Mouse (Mus musculus) hindbrain, embryonic 12.5 days (tissue): ENCODE measurements at regions not wholly inside any gene's neighbourhood (a gene's known extent, or its start where the extent isn't known, plus 50 kb on each side); places are given as distances from the start of the nearest gene placed in this dataset.
A peak's percentile ranks its signal among the peaks of the same experiment; 100 is the strongest.

Experiments used
- ATAC-seq: fragments of 200-750 bp; cut with Nextera tagmentation; 2 replicates; pipeline ENCODE4 v1.8.0; 2017; ENCODE audit warnings: moderate TSS enrichment; ENCODE audit not compliant: low FRiP score
- H3K27ac ChIP-seq: fragments of 300-500 bp; sonication (generic); 2 replicates; pipeline ENCODE4 v1.5.1; 2016; ENCODE audit warnings: mild to moderate bottlenecking
- H3K27me3 ChIP-seq: fragments of 300-500 bp; sonication (generic); 2 replicates; pipeline ENCODE4 v1.6.1; 2016; ENCODE audit warnings: mild to moderate bottlenecking
- H3K36me3 ChIP-seq: fragments of 300-500 bp; sonication (generic); 2 replicates; pipeline ENCODE4 v1.6.1; 2016; ENCODE audit warnings: mild to moderate bottlenecking
- H3K4me1 ChIP-seq: fragments of 300-500 bp; sonication (generic); 2 replicates; pipeline ENCODE4 v1.6.1; 2016
- H3K4me2 ChIP-seq: fragments of 300-500 bp; sonication (generic); replicated peaks from 2 replicates; pipeline ENCODE4 v1.6.1; 2016; ENCODE audit warnings: mild to moderate bottlenecking
- H3K4me3 ChIP-seq: fragments of 300-500 bp; sonication (generic); 2 replicates; pipeline ENCODE4 v1.5.1; 2016; ENCODE audit warnings: mild to moderate bottlenecking
- H3K9ac ChIP-seq: fragments of 300-500 bp; sonication (generic); 2 replicates; pipeline ENCODE4 v1.6.1; 2016; ENCODE audit warnings: mild to moderate bottlenecking, moderate library complexity
- H3K9me3 ChIP-seq: fragments of 300-500 bp; sonication (generic); replicated peaks from 2 replicates; pipeline ENCODE4 v1.6.1; 2016; ENCODE audit warnings: mild to moderate bottlenecking
- WGBS: fragments of 180-500 bp; shearing (Covaris S2); methylation state at CpG from one replicate; pipeline ENCODE4 v1.1.7; 2016; 5-methylcytosine and 5-hydroxymethylcytosine counted together

DNA sequence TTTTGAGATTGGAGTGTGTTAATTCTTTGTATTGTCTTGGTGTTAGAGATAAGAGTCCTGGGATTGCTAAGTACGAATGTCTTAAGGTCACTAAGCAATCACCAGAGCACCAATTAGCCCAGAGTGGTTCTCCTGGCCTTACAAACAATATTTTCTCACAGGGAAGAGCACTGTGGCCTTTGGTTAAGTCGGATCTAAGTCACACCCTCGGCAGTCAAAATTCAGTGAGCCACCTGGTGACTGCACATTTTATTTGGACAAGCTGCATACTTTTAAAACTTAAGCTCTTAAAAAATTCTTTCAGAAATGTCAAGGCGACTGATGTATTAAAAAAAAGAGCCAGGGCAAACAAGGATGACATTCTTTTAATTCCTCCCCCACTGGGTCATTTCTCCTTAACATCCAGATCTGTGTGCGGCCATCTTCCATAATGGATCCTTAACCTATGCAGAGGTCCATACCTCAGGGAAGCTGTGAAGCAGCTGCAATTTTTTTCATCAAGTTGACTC lies 60.9 kb upstream of the Foxa2 start:
- Histone ChIP-seq H3K4me1 (no peaks in the 10 kb centered on the region), H3K9me3 (no peaks in the 10 kb centered on the region), H3K4me3 (no peak overlapping the region), H3K9ac (no peak overlapping the region), H3K27me3 (no peaks in the 10 kb centered on the region), H3K36me3 (no peaks in the 10 kb centered on the region), H3K27ac (no peak overlapping the region), H3K4me2 (no peak overlapping the region)
- no peak for ATAC-seq
- 75% methylated on average over 5 of the region's 5 CpGs for WGBS

GRCm38 (mm10) chr2:148110149-148110548 lies 63.4 kb upstream of the Foxa2 start:
- WGBS, result 56% methylated on average over 2 of the region's 2 CpGs
- ATAC-seq, result no peak
- no peak overlapping the region for H3K9ac ChIP-seq
- H3K4me1 ChIP-seq, result no peaks in the 10 kb centered on the region
- H3K27me3 ChIP-seq, result no peaks in the 10 kb centered on the region
- H3K27ac ChIP-seq, result no peak overlapping the region
- no peaks in the 10 kb centered on the region for H3K36me3 ChIP-seq
- H3K4me3 ChIP-seq, result no peak overlapping the region
- H3K4me2 ChIP-seq, result no peak overlapping the region
- H3K9me3 ChIP-seq, result no peaks in the 10 kb centered on the region

- 27% methylated on average over 10 of the region's 10 CpGs for WGBS
- Histone ChIP-seq H3K27me3 (no peaks in the 10 kb centered on the region; the same call in 1 of the 2 replicates), H3K27ac (no peak overlapping the region), H3K4me1 (no peaks in the 10 kb centered on the region), H3K36me3 (no peaks in the 10 kb centered on the region), H3K4me3 (no peak overlapping the region), H3K9ac (no peak overlapping the region), H3K9me3 (no peaks in the 10 kb centered on the region), H3K4me2 (0 out of 2 replicates have a peak overlapping the region, but pooled peaks have one; percentile 23)
- peak; percentile 33; the same call in 1 of the 2 replicates for ATAC-seq
Observed at GRCm38 (mm10) chr2:148111889-148112288, 65.1 kb upstream of the Foxa2 start.

DNA sequence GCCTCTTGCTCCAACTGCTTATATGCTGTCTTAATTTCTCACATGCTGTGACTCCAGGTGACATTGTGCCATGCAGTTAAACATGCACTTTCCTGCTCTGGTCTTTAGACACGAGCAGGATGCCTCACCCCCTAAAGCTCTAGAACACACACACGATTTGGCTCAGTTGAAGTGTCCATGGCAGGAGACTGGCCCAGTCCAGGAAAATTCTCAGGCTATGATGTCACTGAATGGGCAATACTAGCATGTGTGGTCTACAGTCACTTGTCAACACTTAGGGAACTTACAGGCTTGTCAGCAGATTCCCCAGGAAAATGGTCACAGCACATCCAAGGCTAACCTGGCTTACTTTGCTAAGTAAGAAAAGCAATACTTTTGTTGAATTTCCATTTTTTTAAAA lies 66.4 kb upstream of the Foxa2 start:
- no peak overlapping the region for H3K27ac ChIP-seq
- no peak overlapping the region for H3K9ac ChIP-seq
- no peaks in the 10 kb centered on the region for H3K36me3 ChIP-seq
- ATAC-seq, result no peak
- H3K9me3 ChIP-seq, result no peaks in the 10 kb centered on the region
- no peaks in the 10 kb centered on the region for H3K4me1 ChIP-seq
- no peak overlapping the region for H3K4me3 ChIP-seq
- no peaks in the 10 kb centered on the region; the same call in 1 of the 2 replicates for H3K27me3 ChIP-seq
- H3K4me2 ChIP-seq, result no peak overlapping the region
- WGBS, result 56% methylated on average over 2 of the region's 2 CpGs

DNA sequence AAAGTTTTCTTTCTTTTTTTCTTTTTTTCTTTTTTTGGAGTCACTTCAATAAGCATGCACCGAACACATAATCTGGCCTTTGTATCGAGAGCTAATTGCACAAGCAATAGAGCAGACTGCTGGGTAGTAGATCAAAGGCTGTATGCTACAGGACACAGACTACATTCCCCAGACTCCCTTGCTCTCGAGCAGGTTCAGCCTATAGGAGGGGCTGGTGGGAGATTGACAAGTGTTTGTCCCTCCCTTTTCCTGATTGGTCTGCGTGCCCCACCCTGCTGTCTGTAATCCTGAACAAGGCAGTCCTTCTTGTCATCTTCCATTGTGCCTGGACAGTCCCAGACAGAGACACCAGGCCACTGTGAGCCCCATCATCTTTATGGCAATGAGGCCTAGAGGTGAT lies 67.8 kb upstream of the Foxa2 start:
- peak; percentile 88 for ATAC-seq
- no peaks in the 10 kb centered on the region for H3K4me1 ChIP-seq
- no peak overlapping the region for H3K4me3 ChIP-seq
- H3K4me2 ChIP-seq, result no peak overlapping the region
- no peaks in the 10 kb centered on the region for H3K36me3 ChIP-seq
- no peak overlapping the region for H3K27ac ChIP-seq
- no peaks in the 10 kb centered on the region for H3K9me3 ChIP-seq
- WGBS, result 31% methylated on average over 4 of the region's 4 CpGs
- no peak overlapping the region for H3K9ac ChIP-seq
- no peaks in the 10 kb centered on the region; the same call in 1 of the 2 replicates for H3K27me3 ChIP-seq

DNA sequence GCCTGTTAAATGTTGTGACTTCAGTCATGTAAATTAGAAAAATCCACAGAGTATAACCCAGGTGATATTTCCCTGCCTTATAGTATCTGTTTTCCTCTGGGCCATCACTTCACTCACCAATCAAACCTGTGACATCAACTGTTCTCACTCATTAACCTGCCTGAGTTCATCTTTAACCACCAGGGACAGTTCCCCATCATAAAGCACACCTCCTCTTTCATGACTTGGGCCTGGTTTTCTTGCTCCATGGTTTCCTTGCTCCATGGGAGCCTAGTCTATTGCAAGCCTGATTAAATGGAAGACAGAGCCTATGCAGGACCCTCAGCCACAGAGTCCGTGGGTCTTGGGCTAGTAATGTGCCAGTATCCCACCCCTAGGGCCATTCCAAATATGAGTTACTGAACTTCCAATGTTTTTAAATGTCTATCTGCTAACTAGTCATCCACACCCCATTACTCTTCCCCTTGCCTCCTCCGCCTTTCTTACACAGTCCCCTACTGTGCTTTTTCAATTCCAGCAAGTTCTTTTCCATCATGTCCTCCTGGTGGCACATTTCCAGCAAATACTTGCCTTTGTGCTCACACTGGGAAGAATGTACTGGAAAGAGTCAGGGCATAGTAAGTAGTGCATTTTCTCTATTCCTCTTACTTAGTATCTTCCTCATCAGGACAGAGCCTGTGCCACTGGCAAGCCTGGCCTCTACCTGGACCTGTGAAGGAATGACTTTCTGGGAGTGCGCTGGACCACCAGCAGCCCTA lies 69.4 kb upstream of the Foxa2 start:
- no peak for ATAC-seq
- H3K4me1 ChIP-seq, result no peaks in the 10 kb centered on the region
- no peak overlapping the region for H3K9ac ChIP-seq
- no peaks in the 10 kb centered on the region; the same call in 1 of the 2 replicates for H3K27me3 ChIP-seq
- H3K4me2 ChIP-seq, result no peak overlapping the region
- H3K9me3 ChIP-seq, result no peaks in the 10 kb centered on the region
- H3K4me3 ChIP-seq, result no peak overlapping the region
- WGBS, result 78% methylated on average over 3 of the region's 3 CpGs
- no peak overlapping the region for H3K27ac ChIP-seq
- no peaks in the 10 kb centered on the region for H3K36me3 ChIP-seq

DNA sequence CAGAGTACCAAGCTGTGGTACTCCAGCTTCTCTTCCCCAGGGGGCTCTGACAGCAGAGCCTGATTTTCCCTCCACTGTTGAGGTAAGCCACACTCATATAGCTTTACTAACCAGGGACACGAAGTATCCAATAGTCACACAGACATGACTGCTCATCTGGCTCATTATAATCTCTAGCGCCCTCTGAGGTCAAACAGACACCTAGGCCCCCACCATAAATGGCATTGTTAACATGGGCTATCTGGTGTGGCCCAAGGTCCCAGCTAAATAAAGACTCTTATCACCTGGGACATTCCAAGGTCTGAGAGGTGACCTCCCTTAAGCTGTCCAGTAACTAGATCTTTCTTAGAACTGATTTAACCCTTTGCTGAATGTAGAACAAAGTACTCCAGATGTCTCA lies 70.7 kb upstream of the Foxa2 start:
- no peak overlapping the region for H3K4me2 ChIP-seq
- ATAC-seq, result no peak
- H3K27me3 ChIP-seq, result no peaks in the 10 kb centered on the region; the same call in 1 of the 2 replicates
- no peak overlapping the region for H3K27ac ChIP-seq
- H3K4me1 ChIP-seq, result no peaks in the 10 kb centered on the region
- no peak overlapping the region for H3K9ac ChIP-seq
- H3K36me3 ChIP-seq, result no peaks in the 10 kb centered on the region
- no peak overlapping the region for H3K4me3 ChIP-seq
- H3K9me3 ChIP-seq, result no peaks in the 10 kb centered on the region
- 49% methylated on average over 2 of the region's 2 CpGs for WGBS

DNA sequence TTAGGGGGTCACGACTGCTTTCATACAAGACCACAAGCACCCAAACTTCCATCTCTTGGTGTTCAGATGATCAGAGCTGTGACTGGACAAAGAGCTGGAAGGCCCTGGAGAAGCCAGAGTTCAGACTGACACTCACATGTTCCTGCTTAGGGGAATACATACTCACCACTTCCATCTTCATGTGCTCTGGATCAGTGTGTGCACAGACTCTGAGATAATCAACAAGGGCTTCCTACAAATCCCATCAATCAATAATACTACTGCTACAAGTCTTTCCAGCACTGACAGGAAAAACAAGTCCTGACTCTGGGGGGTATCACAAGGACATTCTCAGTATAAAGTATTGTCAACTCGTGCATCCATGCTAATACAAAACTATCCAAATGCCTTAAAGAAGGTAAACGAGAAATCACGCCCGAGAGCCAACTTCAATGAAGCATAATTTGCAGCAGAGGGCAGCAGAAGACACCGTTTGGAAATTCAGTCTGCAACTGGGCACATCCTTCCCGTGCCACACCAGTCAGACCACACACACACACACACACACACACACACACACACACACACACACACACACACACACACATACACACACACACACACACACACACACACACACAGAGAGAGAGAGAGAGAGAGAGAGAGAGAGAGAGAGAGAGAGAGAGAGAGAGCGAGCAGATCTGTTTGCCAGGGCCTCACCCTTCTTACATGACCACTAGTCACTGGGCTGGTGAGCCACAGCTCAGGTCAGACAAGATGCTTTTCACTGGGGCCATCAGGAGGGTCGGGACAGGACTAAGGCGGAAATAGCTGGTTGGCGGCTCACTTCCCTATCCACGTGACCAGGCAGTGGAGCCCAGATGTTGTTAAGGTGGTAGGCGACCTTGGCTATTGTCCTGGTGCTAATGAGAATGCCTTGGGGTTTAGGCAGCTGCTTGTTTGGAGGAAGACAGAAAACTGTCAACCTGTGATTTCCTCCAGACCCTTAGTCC lies 75.4 kb upstream of the Foxa2 start:
- peak; percentile 54 for ATAC-seq
- no peak overlapping the region for H3K4me3 ChIP-seq
- H3K27me3 ChIP-seq, result no peaks in the 10 kb centered on the region
- no peak overlapping the region for H3K9ac ChIP-seq
- H3K36me3 ChIP-seq, result no peaks in the 10 kb centered on the region
- WGBS, result 40% methylated on average over 13 of the region's 13 CpGs
- H3K27ac ChIP-seq, result no peak overlapping the region
- no peaks in the 10 kb centered on the region for H3K4me1 ChIP-seq
- H3K4me2 ChIP-seq, result no peak overlapping the region
- H3K9me3 ChIP-seq, result no peaks in the 10 kb centered on the region

DNA sequence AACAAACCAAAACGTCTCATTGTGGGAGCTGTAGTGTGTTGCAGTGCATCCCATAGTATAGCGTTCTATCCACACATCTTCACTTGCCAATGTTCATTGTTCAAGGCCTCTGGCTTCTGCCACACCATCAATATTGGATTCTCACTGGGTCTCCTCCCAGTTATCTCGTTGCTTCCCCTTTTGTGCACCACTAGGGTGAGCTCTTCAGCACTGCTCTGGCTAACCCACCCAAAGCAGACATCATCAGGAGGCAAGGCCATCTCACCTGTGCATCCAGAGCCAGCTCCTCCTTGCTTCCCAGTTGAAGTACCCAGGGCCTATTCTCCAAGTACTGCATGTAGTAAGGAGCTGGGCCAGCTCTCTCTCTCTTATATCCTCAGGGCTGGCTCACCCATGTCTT lies 77.0 kb upstream of the Foxa2 start:
- H3K27ac ChIP-seq, result no peak overlapping the region
- no peaks in the 10 kb centered on the region for H3K27me3 ChIP-seq
- no peak overlapping the region for H3K9ac ChIP-seq
- H3K36me3 ChIP-seq, result no peaks in the 10 kb centered on the region
- WGBS, result 55% methylated on average over 3 of the region's 3 CpGs
- no peaks in the 10 kb centered on the region for H3K4me1 ChIP-seq
- no peak overlapping the region for H3K4me3 ChIP-seq
- no peak for ATAC-seq
- no peak overlapping the region for H3K4me2 ChIP-seq
- H3K9me3 ChIP-seq, result no peaks in the 10 kb centered on the region

DNA sequence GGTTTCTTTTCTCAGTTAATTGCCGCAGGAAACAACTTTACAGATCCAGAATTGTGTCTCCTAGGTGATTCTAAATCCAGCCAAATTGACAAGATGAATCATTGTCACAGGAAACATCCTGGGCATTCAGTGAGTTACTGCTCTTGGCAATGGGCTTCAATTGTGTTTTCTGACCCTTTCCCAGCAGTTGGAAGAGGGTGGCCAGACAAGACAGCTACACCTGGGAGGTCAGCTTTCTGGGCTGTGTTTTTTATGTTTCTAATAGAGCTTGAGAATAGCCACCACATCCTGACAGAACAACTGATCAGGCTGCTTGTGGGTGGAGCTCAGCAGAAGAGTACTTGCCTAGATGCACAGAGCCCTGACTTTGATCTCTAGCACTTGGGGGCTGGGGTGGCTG lies 87.0 kb upstream of the Foxa2 start:
- Histone ChIP-seq H3K4me3 (no peak overlapping the region), H3K9ac (no peak overlapping the region), H3K27ac (no peak overlapping the region), H3K4me2 (no peak overlapping the region), H3K36me3 (no peaks in the 10 kb centered on the region), H3K9me3 (no peaks in the 10 kb centered on the region), H3K27me3 (no peaks in the 10 kb centered on the region), H3K4me1 (no peaks in the 10 kb centered on the region)
- ATAC-seq, result no peak
- 87% methylated on average over 1 of the region's 1 CpGs for WGBS

GRCm38 (mm10) chr2:148141936-148142335 lies 95.2 kb upstream of the Foxa2 start:
- H3K4me1 ChIP-seq, result no peaks in the 10 kb centered on the region
- 80% methylated on average over 4 of the region's 4 CpGs for WGBS
- no peaks in the 10 kb centered on the region for H3K27me3 ChIP-seq
- H3K4me3 ChIP-seq, result no peak overlapping the region
- no peak overlapping the region for H3K9ac ChIP-seq
- H3K4me2 ChIP-seq, result no peak overlapping the region
- no peaks in the 10 kb centered on the region for H3K9me3 ChIP-seq
- ATAC-seq, result no peak
- no peaks in the 10 kb centered on the region for H3K36me3 ChIP-seq
- H3K27ac ChIP-seq, result no peak overlapping the region

DNA sequence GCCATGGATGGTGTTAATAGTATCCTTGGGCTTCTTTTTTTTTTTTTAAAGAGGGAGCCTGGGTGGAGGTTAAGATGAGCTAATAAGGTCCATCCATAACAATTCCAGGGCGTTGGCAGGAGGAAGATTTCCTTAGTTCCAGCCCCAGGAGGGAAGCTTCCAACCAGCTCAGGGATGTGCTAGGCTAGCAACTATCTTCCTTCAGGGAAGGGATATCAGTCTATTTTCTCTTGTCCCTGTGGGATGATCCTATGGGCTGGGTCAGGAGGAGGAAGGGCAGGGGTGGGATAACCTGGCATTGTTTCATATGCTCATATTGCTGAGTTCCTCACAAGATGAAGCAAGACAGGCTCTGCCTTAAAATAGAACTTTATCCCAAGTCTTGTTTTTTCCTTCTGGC lies 98.0 kb upstream of the Foxa2 start:
- Histone ChIP-seq H3K4me2 (no peak overlapping the region), H3K4me3 (no peak overlapping the region), H3K9ac (no peak overlapping the region), H3K27ac (no peak overlapping the region), H3K9me3 (no peaks in the 10 kb centered on the region), H3K27me3 (no peaks in the 10 kb centered on the region), H3K4me1 (no peaks in the 10 kb centered on the region), H3K36me3 (no peaks in the 10 kb centered on the region)
- 45% methylated on average over 1 of the region's 1 CpGs for WGBS
- ATAC-seq, result no peak
